Mouse (Mus musculus): ENCODE measurements around the gene Apoa1.

DNA sequence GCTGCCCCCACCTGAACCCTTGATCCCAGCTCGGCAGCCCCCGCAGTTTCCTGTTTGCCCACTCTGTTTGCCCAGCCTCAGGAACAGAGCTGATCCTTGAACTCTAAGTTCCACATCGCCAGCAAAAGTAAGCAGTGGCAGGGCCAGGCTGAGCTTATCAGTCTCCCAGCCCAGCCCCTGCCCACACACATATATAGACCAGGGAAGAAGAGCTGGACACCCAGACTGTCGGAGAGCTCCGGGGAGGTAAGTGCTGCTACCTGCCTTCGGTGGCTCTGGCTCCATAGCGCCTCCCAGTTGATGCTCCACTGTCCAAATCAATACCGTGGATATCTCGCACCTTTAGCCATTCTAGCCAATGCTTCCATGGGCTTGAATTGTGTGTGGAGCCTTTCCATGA, at the start of gene Apoa1:
- TF ChIP-seq CTCF (IDR thresholded peaks at IDR 0.05; ENCODE audit: borderline replicate concordance, insufficient read depth, low read depth, low read length) (no peak), POLR2A (IDR thresholded peaks at IDR 0.05; ENCODE audit: borderline replicate concordance, insufficient read depth, low read length) (no peak)

All from cerebellum, adult 2 months (tissue).